8 mouse cellular contexts compared by ENCODE assay signal in genomic region chr4:120569025-120569424, GRCm38 (mm10). TPM values are rescaled to one million over a fixed set of nuclear protein-coding genes. Genes with fewer than 3 reads are reported as not detected.
A peak's percentile ranks its signal among the peaks of the same experiment; 100 is the strongest.
DNase-seq lines count a peak whose midpoint lies in the region; ATAC-seq and TF ChIP-seq lines count a peak whose summit lies in the region.

No protein-coding gene starts in this region.

- H3K4me3 ChIP-seq in thymus, adult 2 months (ENCODE audit: control insufficient read depth, insufficient read depth, low read length): peak overlapping the region; percentile 78
- peak overlapping the region; percentile 69 for H3K4me3 ChIP-seq in forebrain, embryonic 11.5 days (ENCODE audit: low read depth, low read length)

- H3K36me3 ChIP-seq in thymus, adult 2 months (ENCODE audit: control insufficient read depth, insufficient read depth, low read length): 0 out of 2 replicates have a peak, but pooled peaks cover 3% of the 10 kb centered on the region
- no peaks in the 10 kb centered on the region; the same call in 1 of the 2 replicates for H3K36me3 ChIP-seq in forebrain, embryonic 11.5 days (ENCODE audit: control insufficient read depth, insufficient read depth, low read length)

- TF ChIP-seq POLR2A in thymus, adult 2 months (IDR thresholded peaks at IDR 0.05; ENCODE audit: control insufficient read depth, extremely low read depth, insufficient read depth, low read length, poor library complexity): no peak

- TF ChIP-seq CTCF in thymus, adult 2 months (IDR thresholded peaks at IDR 0.05; ENCODE audit: borderline replicate concordance, control insufficient read depth, extremely low read depth, insufficient read depth, low read length, poor library complexity): no peak

- no peak for DNase-seq in thymus, adult 2 months
- no peak for DNase-seq in thymus, postnatal 25 days
- DNase-seq in forebrain, embryonic 11.5 days (ENCODE audit: low spot score): no peak
- DNase-seq in kidney, adult 11 months: peak; percentile 57
- no peak for DNase-seq in ovary, postnatal 10 days (ENCODE audit: low spot score)
- DNase-seq in urinary bladder, postnatal 14 days (ENCODE audit: low spot score): no peak
- DNase-seq in spleen, postnatal 36 days (ENCODE audit: low spot score in 2 of 2): no peak

- H3K27me3 ChIP-seq in thymus, adult 2 months (ENCODE audit: control insufficient read depth, insufficient read depth, low read length): no peaks in the 10 kb centered on the region
- H3K27me3 ChIP-seq in forebrain, embryonic 11.5 days (ENCODE audit: control insufficient read depth, insufficient read depth, low read length): no peaks in the 10 kb centered on the region

- ATAC-seq in forebrain, embryonic 11.5 days (replicated peaks; ENCODE audit: low FRiP score): no peak
- 0 out of 2 replicates have a peak, but pooled peaks have one; percentile 8 for ATAC-seq in megakaryocyte-erythroid progenitor cell, adult 5-6 weeks (replicated peaks; ENCODE audit: low FRiP score, low TSS enrichment, poor library complexity, severe bottlenecking)

- 9% methylated on average over 4 of the region's 4 CpGs for WGBS in thymus, adult 2 months
- WGBS in forebrain, embryonic 11.5 days: 13% methylated on average over 4 of the region's 4 CpGs

- no peak overlapping the region for H3K27ac ChIP-seq in thymus, adult 2 months (ENCODE audit: control insufficient read depth, insufficient read depth, low read length)
- H3K27ac ChIP-seq in forebrain, embryonic 11.5 days (ENCODE audit: low read depth, low read length): no peak overlapping the region

- peaks cover 12% of the 10 kb centered on the region for H3K4me1 ChIP-seq in thymus, adult 2 months (replicated peaks; ENCODE audit: control insufficient read depth, insufficient read depth, low read length)
- H3K4me1 ChIP-seq in forebrain, embryonic 11.5 days (replicated peaks; ENCODE audit: control insufficient read depth, insufficient read depth, low read length): 0 out of 2 replicates have a peak, but pooled peaks cover 2% of the 10 kb centered on the region

- no peaks in the 10 kb centered on the region for H3K9me3 ChIP-seq in forebrain, embryonic 11.5 days (ENCODE audit: control insufficient read depth, low read length)

- peak overlapping the region; percentile 96 for H3K9ac ChIP-seq in forebrain, embryonic 11.5 days (ENCODE audit: low read length)

- peak overlapping the region; percentile 87 for H3K4me2 ChIP-seq in forebrain, embryonic 11.5 days (ENCODE audit: low read depth, low read length, severe bottlenecking)

RNA-seq across cellular contexts. Expression of gene Ctps, which starts 1.1 kb away (rescaled TPM):
- polyA plus RNA-seq in thymus, adult 2 months (2012; rRNA removed): 13.8 and 14.7 TPM in 2 replicates
- 142 and 149 TPM in 2 replicates for polyA plus RNA-seq in forebrain, embryonic 11.5 days (2014; fragmentation: Nextera tagmentation; extraction: Ambion mirVana)
- 60.6 and 73.1 TPM in 2 replicates for total RNA-seq in megakaryocyte-erythroid progenitor cell, adult 5-6 weeks (2014; fragmentation: Nextera tagmentation)
- total RNA-seq in megakaryocyte-erythroid progenitor cell, adult 5-6 weeks (2017): 77.1 and 90.0 TPM in 2 replicates

RNA-seq across cellular contexts. Expression of gene Gm8439, which starts 19.5 kb away (rescaled TPM):
- not detected in 2 replicates for polyA plus RNA-seq in thymus, adult 2 months (2012; rRNA removed)
- not detected in 2 replicates for polyA plus RNA-seq in forebrain, embryonic 11.5 days (2014; fragmentation: Nextera tagmentation; extraction: Ambion mirVana)
- total RNA-seq in megakaryocyte-erythroid progenitor cell, adult 5-6 weeks (2014; fragmentation: Nextera tagmentation): not detected in 2 replicates
- not detected in 2 replicates for total RNA-seq in megakaryocyte-erythroid progenitor cell, adult 5-6 weeks (2017)

RNA-seq across cellular contexts. Expression of gene Slfnl1, which starts 37.0 kb away (rescaled TPM):
- polyA plus RNA-seq in thymus, adult 2 months (2012; rRNA removed): 0.24 and 0.35 TPM in 2 replicates
- not detected in 2 replicates for polyA plus RNA-seq in forebrain, embryonic 11.5 days (2014; fragmentation: Nextera tagmentation; extraction: Ambion mirVana)
- not detected in 2 replicates for total RNA-seq in megakaryocyte-erythroid progenitor cell, adult 5-6 weeks (2014; fragmentation: Nextera tagmentation)
- total RNA-seq in megakaryocyte-erythroid progenitor cell, adult 5-6 weeks (2017): not detected in 2 replicates
